Mouse (Mus musculus): ENCODE results near the gene Hsd17b13.

- TF ChIP-seq CTCF (conservative IDR thresholded peaks at IDR 0.05; ENCODE audit: insufficient read depth, insufficient read length, low read depth, low read length) (no peak), POLR2A (IDR thresholded peaks at IDR 0.05; ENCODE audit: low read depth, low read length) (no peak)
These were observed 64.1 kb downstream of the Hsd17b13 start for GRCm38 (mm10) chr5:103913150-103913549.

Data from kidney, adult 2 months (tissue).